Comparison of ENCODE assay signal across 8 mouse cellular contexts in genomic region chr1:173398323-173398970, GRCm38 (mm10). TPM values are rescaled to one million over a fixed set of nuclear protein-coding genes. Genes with fewer than 3 reads are reported as not detected.
A peak's percentile ranks its signal among the peaks of the same experiment; 100 is the strongest.
DNase-seq lines count a peak whose midpoint lies in the region; ATAC-seq and TF ChIP-seq lines count a peak whose summit lies in the region.

No protein-coding gene starts in this region.

- no peaks in the 10 kb centered on the region for H3K36me3 ChIP-seq in hindbrain, embryonic 14.5 days (replicated peaks; ENCODE audit: control insufficient read depth, insufficient read depth)

- no peaks in the 10 kb centered on the region for H3K27me3 ChIP-seq in hindbrain, embryonic 14.5 days (ENCODE audit: control insufficient read depth, insufficient read depth, low read length)

- H3K4me2 ChIP-seq in hindbrain, embryonic 14.5 days (replicated peaks): no peak overlapping the region

- H3K9ac ChIP-seq in hindbrain, embryonic 14.5 days: no peak overlapping the region

- ATAC-seq in erythroid progenitor cell, adult 5-6 weeks (replicated peaks; ENCODE audit: low FRiP score, poor library complexity, severe bottlenecking): peak; percentile 50; the same call in 1 of the 2 replicates
- peak; percentile 74 for ATAC-seq in hindbrain, embryonic 14.5 days (ENCODE audit: low FRiP score)
- ATAC-seq in megakaryocyte-erythroid progenitor cell, adult 5-6 weeks (replicated peaks; ENCODE audit: low FRiP score, low TSS enrichment, poor library complexity, severe bottlenecking): peak; percentile 77

- H3K4me3 ChIP-seq in hindbrain, embryonic 14.5 days (replicated peaks; ENCODE audit: low read length): no peak overlapping the region
- H3K4me3 ChIP-seq in left cerebral cortex, adult 2 months: no peak overlapping the region

- peak; percentile 65; the same call in 1 of the 2 replicates for TF ChIP-seq CTCF in brain, embryonic 14.5 days (IDR thresholded peaks at IDR 0.05; ENCODE audit: borderline replicate concordance, extremely low read depth, insufficient read depth, insufficient read length)
- TF ChIP-seq CTCF in left cerebral cortex, adult 2 months (IDR thresholded peaks at IDR 0.05): peak; percentile 72

- intact Hi-C loops in left cerebral cortex, adult 2 months (cut with DNase I): loop anchor here (1.0 to 5.0 kb wide), 5 partner anchors 60 to 988 kb away; partner anchors contain the start of gene Dusp23

- peak; percentile 59 for DNase-seq in gastrocnemius, adult 18-20 months (ENCODE audit: low spot score)
- no peak for DNase-seq in gastrocnemius, postnatal 25 days
- DNase-seq in brain, embryonic 14.5 days (ENCODE audit: low read depth): peak; percentile 87
- peak; percentile 94 for DNase-seq in hindbrain, embryonic 14.5 days (ENCODE audit: low spot score)
- peak; percentile 67 to 79 for DNase-seq in left cerebral cortex, adult 2 months (ENCODE audit: extremely low spot score in 1 of 2, low spot score in 2 of 2)
- DNase-seq in right cerebral cortex, postnatal 14 days: peak; percentile 91

- no peak for TF ChIP-seq POLR2A in brain, embryonic 14.5 days (IDR thresholded peaks at IDR 0.05; ENCODE audit: borderline replicate concordance, extremely low read depth, insufficient read depth, insufficient read length, poor library complexity, severe bottlenecking)

- no peaks in the 10 kb centered on the region for H3K4me1 ChIP-seq in hindbrain, embryonic 14.5 days (replicated peaks; ENCODE audit: control insufficient read depth, insufficient read depth, low read length)

- H3K9me3 ChIP-seq in hindbrain, embryonic 14.5 days (ENCODE audit: control insufficient read depth, low read length): no peaks in the 10 kb centered on the region

- 44% methylated on average over 3 of the region's 3 CpGs for WGBS in hindbrain, embryonic 14.5 days

- no peak overlapping the region for H3K27ac ChIP-seq in hindbrain, embryonic 14.5 days
- no peak overlapping the region for H3K27ac ChIP-seq in left cerebral cortex, adult 2 months

RNA-seq across cellular contexts. Expression of gene Cadm3, which starts 31.0 kb away (rescaled TPM):
- 1 to 10 TPM; 7.4 to 7.7 TPM for total RNA-seq in gastrocnemius, adult 18-20 months (2021)
- 10 to 100 TPM in 1 of 2 experiments, 1 to 10 TPM in 1; 9.9 to 11.4 TPM for total RNA-seq in gastrocnemius, postnatal 25 days (2021)
- 282 and 393 TPM in 2 replicates for polyA plus RNA-seq in brain, embryonic 14.5 days (2012; rRNA removed)
- not detected in 2 replicates for total RNA-seq in erythroid progenitor cell, adult 5-6 weeks (2015; ENCODE audit: low replicate concordance)
- total RNA-seq in erythroid progenitor cell, adult 5-6 weeks (2017; ENCODE audit: low replicate concordance): 7.8 TPM in 2 replicates
- polyA plus RNA-seq in hindbrain, embryonic 14.5 days (2014; fragmentation: Nextera tagmentation; extraction: Ambion mirVana): 138 and 157 TPM in 2 replicates
- total RNA-seq in left cerebral cortex, adult 2 months (2021): 100 to 1,000 TPM; 437 to 438 TPM
- not detected in 2 replicates for total RNA-seq in megakaryocyte-erythroid progenitor cell, adult 5-6 weeks (2014; fragmentation: Nextera tagmentation)
- total RNA-seq in megakaryocyte-erythroid progenitor cell, adult 5-6 weeks (2017): not detected in 2 replicates

RNA-seq across cellular contexts. Expression of gene Aim2, which starts 47.8 kb away (rescaled TPM):
- total RNA-seq in gastrocnemius, adult 18-20 months (2021): under 1 TPM; 0.30 to 0.38 TPM
- total RNA-seq in gastrocnemius, postnatal 25 days (2021): under 1 TPM; 0.46 to 0.56 TPM
- 3.2 and 5.3 TPM in 2 replicates for polyA plus RNA-seq in brain, embryonic 14.5 days (2012; rRNA removed)
- 101 and 132 TPM in 2 replicates for total RNA-seq in erythroid progenitor cell, adult 5-6 weeks (2015; ENCODE audit: low replicate concordance)
- 121 and 141 TPM in 2 replicates for total RNA-seq in erythroid progenitor cell, adult 5-6 weeks (2017; ENCODE audit: low replicate concordance)
- polyA plus RNA-seq in hindbrain, embryonic 14.5 days (2014; fragmentation: Nextera tagmentation; extraction: Ambion mirVana): 1.3 and 1.4 TPM in 2 replicates
- total RNA-seq in left cerebral cortex, adult 2 months (2021): 1 to 10 TPM; 2.5 to 4.1 TPM
- 18.1 and 20.7 TPM in 2 replicates for total RNA-seq in megakaryocyte-erythroid progenitor cell, adult 5-6 weeks (2014; fragmentation: Nextera tagmentation)
- total RNA-seq in megakaryocyte-erythroid progenitor cell, adult 5-6 weeks (2017): 17.9 and 23.6 TPM in 2 replicates

Comparison
In these comparisons a context has a peak if more than half of its experiments do, and no peak if none do; other contexts are left out.
1. RNA of gene Cadm3, which starts 31.0 kb away (total RNA-seq): 437 to 438 TPM in left cerebral cortex, adult 2 months; 9.9 to 11.4 TPM in gastrocnemius, postnatal 25 days, 7.8 TPM in erythroid progenitor cell, adult 5-6 weeks, 7.4 to 7.7 TPM in gastrocnemius, adult 18-20 months and not detected in megakaryocyte-erythroid progenitor cell, adult 5-6 weeks; every median in the first group is over 10 times any median in the second.
2. RNA of gene Aim2, which starts 47.8 kb away (total RNA-seq): 101 to 141 TPM in erythroid progenitor cell, adult 5-6 weeks; 17.9 to 23.6 TPM in megakaryocyte-erythroid progenitor cell, adult 5-6 weeks, 2.5 to 4.1 TPM in left cerebral cortex, adult 2 months, 0.46 to 0.56 TPM in gastrocnemius, postnatal 25 days and 0.30 to 0.38 TPM in gastrocnemius, adult 18-20 months; every median in the first group is over 4 times any median in the second.
3. Peak in every context shown above with its lines, with median percentiles within 50 percentile points of each other: ATAC-seq.